Mouse (Mus musculus): ENCODE measurements around the gene Rrp9. TPM values are rescaled to one million over a fixed set of nuclear protein-coding genes. Genes with fewer than 3 reads are reported as not detected.
"Not testable (repeated sequence)": the region's sequence is repeated elsewhere in the genome, so short reads cannot be mapped to it uniquely, and the experiment has no call there.

The Rrp9 gene
- polyA plus RNA-seq, 1 experiment, result 109 TPM

GRCm38 (mm10) chr9:106482578-106483115 is 6.9 kb downstream of the Rrp9 start:
- Histone ChIP-seq H3K4me3 (ENCODE audit: insufficient read depth, poor library complexity, severe bottlenecking) (no peak overlapping the region), H3K36me3 (ENCODE audit: control insufficient read depth, insufficient read depth) (peaks cover 11% of the 10 kb centered on the region), H3ac (ENCODE audit: control insufficient read depth, insufficient read length, low read depth) (no peak overlapping the region), H3K79me2 (ENCODE audit: control insufficient read depth, insufficient read depth) (peaks cover 28% of the 10 kb centered on the region), H3K79me3 (ENCODE audit: low read depth) (peaks cover 11% of the 10 kb centered on the region), H3K27me3 (ENCODE audit: control insufficient read depth, insufficient read depth, insufficient read length) (no peaks in the 10 kb centered on the region)
- TF ChIP-seq CEBPB (IDR thresholded peaks at IDR 0.05; ENCODE audit: low read depth) (no peak), MYOD1 (IDR thresholded peaks at IDR 0.05; ENCODE audit: control insufficient read depth, insufficient read length, low read depth) (no peak), USF1 (IDR thresholded peaks at IDR 0.05; ENCODE audit: low read depth) (no peak), FOSL1 (IDR thresholded peaks at IDR 0.05; ENCODE audit: insufficient read depth, low read length, poor library complexity, severe bottlenecking) (no peak), CTCF (IDR thresholded peaks at IDR 0.05; ENCODE audit: control insufficient read depth, insufficient read depth, insufficient read length) (no peak), MYOG (IDR thresholded peaks at IDR 0.05; ENCODE audit: control insufficient read depth, extremely low read depth, insufficient read length) (no peak), MAX (IDR thresholded peaks at IDR 0.05) (no peak)

DNA sequence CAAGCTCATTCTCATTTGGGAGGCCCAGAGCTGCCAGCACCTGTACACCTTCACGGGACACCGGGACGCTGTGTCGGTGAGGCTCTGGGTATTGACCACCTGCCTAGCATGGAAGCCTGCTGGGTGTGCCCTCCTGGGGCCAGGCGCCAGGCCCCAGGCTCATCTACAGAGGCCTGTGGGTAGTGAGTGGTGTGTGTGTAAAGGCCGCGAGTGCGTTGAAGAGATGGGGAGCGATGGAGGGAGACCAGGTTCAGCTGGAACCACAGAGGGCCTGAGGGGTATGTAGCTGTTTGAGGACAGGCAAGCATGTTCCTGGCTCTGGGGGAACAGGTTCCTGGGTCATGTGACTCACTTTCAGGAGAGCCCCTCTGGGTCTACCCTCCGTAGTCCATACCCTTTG is 7.4 kb downstream of the Rrp9 start:
- no peak overlapping the region for H3K4me3 ChIP-seq (ENCODE audit: insufficient read depth, poor library complexity, severe bottlenecking)
- no peaks in the 10 kb centered on the region for H3K27me3 ChIP-seq (ENCODE audit: control insufficient read depth, insufficient read depth, insufficient read length)
- no peak overlapping the region for H3ac ChIP-seq (ENCODE audit: control insufficient read depth, insufficient read length, low read depth)
- TF ChIP-seq MYOD1 (IDR thresholded peaks at IDR 0.05; ENCODE audit: control insufficient read depth, insufficient read length, low read depth) (no peak), FOSL1 (IDR thresholded peaks at IDR 0.05; ENCODE audit: insufficient read depth, low read length, poor library complexity, severe bottlenecking) (no peak), CEBPB (IDR thresholded peaks at IDR 0.05; ENCODE audit: low read depth) (no peak), CTCF (IDR thresholded peaks at IDR 0.05; ENCODE audit: control insufficient read depth, insufficient read depth, insufficient read length) (no peak), USF1 (IDR thresholded peaks at IDR 0.05; ENCODE audit: low read depth) (no peak), MAX (IDR thresholded peaks at IDR 0.05) (no peak), MYOG (IDR thresholded peaks at IDR 0.05; ENCODE audit: control insufficient read depth, extremely low read depth, insufficient read length) (no peak)
- H3K79me3 ChIP-seq (ENCODE audit: low read depth), result peaks cover 10% of the 10 kb centered on the region
- peaks cover 11% of the 10 kb centered on the region for H3K36me3 ChIP-seq (ENCODE audit: control insufficient read depth, insufficient read depth)
- H3K79me2 ChIP-seq (ENCODE audit: control insufficient read depth, insufficient read depth), result peaks cover 23% of the 10 kb centered on the region

DNA sequence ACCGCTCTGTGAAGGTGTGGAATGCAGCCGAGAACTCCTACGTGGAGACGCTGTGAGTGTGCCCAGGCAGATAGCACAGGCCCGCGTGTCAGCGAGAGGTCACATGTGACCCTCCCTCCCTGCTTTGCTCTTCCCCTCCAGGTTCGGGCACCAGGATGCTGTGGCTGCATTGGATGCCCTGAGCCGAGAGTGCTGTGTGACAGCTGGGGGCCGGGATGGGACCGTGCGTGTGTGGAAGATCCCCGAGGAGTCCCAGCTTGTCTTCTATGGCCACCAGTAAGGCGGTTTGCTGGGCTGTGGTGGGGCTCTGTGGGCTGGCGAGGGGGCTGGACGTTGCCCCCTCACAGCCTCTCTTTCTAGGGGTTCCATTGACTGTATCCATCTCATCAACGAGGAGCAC is 7.8 kb downstream of the Rrp9 start:
- Histone ChIP-seq H3K4me3 (ENCODE audit: insufficient read depth, poor library complexity, severe bottlenecking) (no peak overlapping the region), H3K36me3 (ENCODE audit: control insufficient read depth, insufficient read depth) (peaks cover 11% of the 10 kb centered on the region), H3K79me3 (ENCODE audit: low read depth) (peaks cover 7% of the 10 kb centered on the region), H3ac (ENCODE audit: control insufficient read depth, insufficient read length, low read depth) (no peak overlapping the region), H3K79me2 (ENCODE audit: control insufficient read depth, insufficient read depth) (peaks cover 18% of the 10 kb centered on the region), H3K27me3 (ENCODE audit: control insufficient read depth, insufficient read depth, insufficient read length) (no peaks in the 10 kb centered on the region)
- TF ChIP-seq CEBPB (IDR thresholded peaks at IDR 0.05; ENCODE audit: low read depth) (no peak), MYOD1 (IDR thresholded peaks at IDR 0.05; ENCODE audit: control insufficient read depth, insufficient read length, low read depth) (no peak), CTCF (IDR thresholded peaks at IDR 0.05; ENCODE audit: control insufficient read depth, insufficient read depth, insufficient read length) (no peak), MAX (IDR thresholded peaks at IDR 0.05) (no peak), FOSL1 (IDR thresholded peaks at IDR 0.05; ENCODE audit: insufficient read depth, low read length, poor library complexity, severe bottlenecking) (no peak), MYOG (IDR thresholded peaks at IDR 0.05; ENCODE audit: control insufficient read depth, extremely low read depth, insufficient read length) (no peak), USF1 (IDR thresholded peaks at IDR 0.05; ENCODE audit: low read depth) (no peak)

GRCm38 (mm10) chr9:106485076-106485475 is 9.3 kb downstream of the Rrp9 start:
- H3ac ChIP-seq (ENCODE audit: control insufficient read depth, insufficient read length, low read depth), result no peak overlapping the region
- H3K4me3 ChIP-seq (ENCODE audit: insufficient read depth, poor library complexity, severe bottlenecking), result no peak overlapping the region
- no peaks in the 10 kb centered on the region for H3K79me3 ChIP-seq (ENCODE audit: low read depth)
- H3K27me3 ChIP-seq (ENCODE audit: control insufficient read depth, insufficient read depth, insufficient read length), result no peaks in the 10 kb centered on the region
- H3K36me3 ChIP-seq (ENCODE audit: control insufficient read depth, insufficient read depth), result peaks cover 18% of the 10 kb centered on the region
- TF ChIP-seq CEBPB (IDR thresholded peaks at IDR 0.05; ENCODE audit: low read depth), result no peak
- TF ChIP-seq USF1 (IDR thresholded peaks at IDR 0.05; ENCODE audit: low read depth), result no peak
- no peak for TF ChIP-seq MYOG (IDR thresholded peaks at IDR 0.05; ENCODE audit: control insufficient read depth, extremely low read depth, insufficient read length)
- TF ChIP-seq FOSL1 (IDR thresholded peaks at IDR 0.05; ENCODE audit: insufficient read depth, low read length, poor library complexity, severe bottlenecking), result no peak
- no peak for TF ChIP-seq MYOD1 (IDR thresholded peaks at IDR 0.05; ENCODE audit: control insufficient read depth, insufficient read length, low read depth)
- no peak for TF ChIP-seq CTCF (IDR thresholded peaks at IDR 0.05; ENCODE audit: control insufficient read depth, insufficient read depth, insufficient read length)
- no peak for TF ChIP-seq MAX (IDR thresholded peaks at IDR 0.05)
- peaks cover 4% of the 10 kb centered on the region for H3K79me2 ChIP-seq (ENCODE audit: control insufficient read depth, insufficient read depth)

DNA sequence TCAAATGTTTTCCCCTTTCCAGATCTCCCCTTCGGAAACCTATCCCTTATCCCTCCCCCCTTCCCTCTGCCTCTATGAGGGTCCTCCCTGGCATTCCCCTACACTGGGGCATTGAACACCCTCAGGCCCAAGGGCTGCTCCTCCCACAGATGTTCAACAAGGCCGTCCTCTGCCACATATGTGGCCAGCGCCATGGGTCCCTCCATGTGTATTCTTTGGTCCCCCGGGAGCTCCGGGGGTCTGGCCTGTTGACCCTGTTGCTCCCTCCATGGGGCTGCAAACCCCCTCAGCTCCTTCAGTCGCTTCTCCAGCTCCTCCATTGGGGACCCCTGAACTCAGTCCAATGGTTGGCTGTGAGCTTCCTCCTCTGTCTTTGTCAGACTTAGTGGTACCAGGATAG is 11.8 kb downstream of the Rrp9 start:
- H3ac ChIP-seq (ENCODE audit: control insufficient read depth, insufficient read length, low read depth); H3K79me3 ChIP-seq (ENCODE audit: low read depth); H3K79me2 ChIP-seq (ENCODE audit: control insufficient read depth, insufficient read depth); H3K27me3 ChIP-seq (ENCODE audit: control insufficient read depth, insufficient read depth, insufficient read length); H3K4me3 ChIP-seq (ENCODE audit: insufficient read depth, poor library complexity, severe bottlenecking): not testable (repeated sequence)
- peaks cover 18% of the 10 kb centered on the region for H3K36me3 ChIP-seq (ENCODE audit: control insufficient read depth, insufficient read depth)

DNA sequence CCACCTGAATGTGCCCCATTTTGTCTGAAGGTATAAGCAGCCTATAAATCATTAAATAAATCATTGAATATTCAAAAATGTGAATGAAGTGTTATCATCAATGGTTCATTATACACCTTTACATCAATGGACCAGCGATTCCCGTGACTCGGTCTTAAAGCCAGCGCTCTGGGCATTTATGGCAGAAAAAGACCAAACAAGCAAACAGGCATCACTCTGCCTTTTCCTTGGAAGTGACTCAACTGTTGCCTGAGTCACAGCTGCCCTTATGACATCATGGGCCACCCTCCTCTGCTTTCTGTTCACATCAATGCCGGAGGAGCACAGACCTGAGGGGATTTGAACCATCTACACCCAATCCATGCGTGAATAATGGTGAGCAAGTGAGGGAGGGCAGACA is 23.9 kb downstream of the Rrp9 start, which contains the start of gene Iqcf1:
Gene Iqcf1 (plus strand): TSS at position 301 of the 400 bp plus-strand sequence.
- no peaks in the 10 kb centered on the region for H3K27me3 ChIP-seq (ENCODE audit: control insufficient read depth, insufficient read depth, insufficient read length)

More for the DNA sequence above, 23.9 kb downstream of the Rrp9 start, which contains the start of gene Iqcf1:
- no peaks in the 10 kb centered on the region for H3K79me2 ChIP-seq (ENCODE audit: control insufficient read depth, insufficient read depth)
- TF ChIP-seq CEBPB (IDR thresholded peaks at IDR 0.05; ENCODE audit: low read depth) (no peak), FOSL1 (IDR thresholded peaks at IDR 0.05; ENCODE audit: insufficient read depth, low read length, poor library complexity, severe bottlenecking) (no peak), MAX (IDR thresholded peaks at IDR 0.05) (no peak), USF1 (IDR thresholded peaks at IDR 0.05; ENCODE audit: low read depth) (no peak), MYOD1 (IDR thresholded peaks at IDR 0.05; ENCODE audit: control insufficient read depth, insufficient read length, low read depth) (no peak), MYOG (IDR thresholded peaks at IDR 0.05; ENCODE audit: control insufficient read depth, extremely low read depth, insufficient read length) (no peak), CTCF (IDR thresholded peaks at IDR 0.05; ENCODE audit: control insufficient read depth, insufficient read depth, insufficient read length) (no peak)
- H3ac ChIP-seq (ENCODE audit: control insufficient read depth, insufficient read length, low read depth), result no peak within 1 kb of the TSS
- H3K79me3 ChIP-seq (ENCODE audit: low read depth), result no peaks in the 10 kb centered on the region
- no peak within 1 kb of the TSS for H3K4me3 ChIP-seq (ENCODE audit: insufficient read depth, poor library complexity, severe bottlenecking)
- no peaks in the 10 kb centered on the region for H3K36me3 ChIP-seq (ENCODE audit: control insufficient read depth, insufficient read depth)

Measured in C2C12 (cell line).